In genomic region chr13:59690576-59690975, GRCm38 (mm10) we compare ENCODE assay signal across 31 mouse cellular contexts. TPM values are rescaled to one million over a fixed set of nuclear protein-coding genes. Genes with fewer than 3 reads are reported as not detected.
"Had no signal": no experiment of that assay in that cellular context is flagged by ENCODE, and none has a peak within 500 bp of the region (broad histone marks: within the 10 kb centered on the region; RNA-seq: fewer than 3 reads in every experiment).

No protein-coding gene starts in this region.

- DNase-seq: kidney, adult 2 months; kidney, postnatal 25 days; layer of hippocampus, postnatal 36 days; left cerebral cortex, postnatal 4 days; lung, adult 2 months; right cerebral cortex, adult 18-20 months; right cerebral cortex, postnatal 14 days; right cerebral cortex, postnatal 4 days; thymus, adult 2 months; thymus, postnatal 14 days; thymus, postnatal 4 days had no signal

- H3K9me3 ChIP-seq: limb, embryonic 15.5 days; liver, embryonic 12.5 days; liver, embryonic 15.5 days; midbrain, embryonic 13.5 days had no signal

- ATAC-seq: liver, embryonic 12.5 days; midbrain, embryonic 13.5 days had no signal

- H3K4me1 ChIP-seq: limb, embryonic 12.5 days; limb, embryonic 15.5 days; liver, embryonic 15.5 days; megakaryocyte, embryonic 14.5 days; midbrain, embryonic 13.5 days had no signal

- H3K36me3 ChIP-seq: limb, embryonic 12.5 days; limb, embryonic 15.5 days; liver, embryonic 12.5 days; liver, embryonic 15.5 days; midbrain, embryonic 10.5 days; midbrain, embryonic 13.5 days had no signal

- H3K9ac ChIP-seq: limb, embryonic 12.5 days; limb, embryonic 15.5 days; liver, embryonic 12.5 days; liver, embryonic 15.5 days; midbrain, embryonic 13.5 days had no signal

- H3K4me3 ChIP-seq: left cerebral cortex, adult 2 months; limb, embryonic 12.5 days; limb, embryonic 15.5 days; liver, embryonic 12.5 days; liver, embryonic 15.5 days; megakaryocyte, embryonic 14.5 days; midbrain, embryonic 10.5 days; midbrain, embryonic 13.5 days had no signal

- H3K27me3 ChIP-seq: limb, embryonic 12.5 days; limb, embryonic 15.5 days; liver, embryonic 12.5 days; midbrain, embryonic 13.5 days had no signal

- H3K27ac ChIP-seq: kidney, postnatal 0 days; left cerebral cortex, adult 2 months; limb, embryonic 12.5 days; limb, embryonic 15.5 days; liver, embryonic 12.5 days; liver, embryonic 15.5 days; midbrain, embryonic 10.5 days; midbrain, embryonic 13.5 days; stomach, postnatal 0 days had no signal

- H3K4me2 ChIP-seq: limb, embryonic 12.5 days; limb, embryonic 15.5 days; liver, embryonic 12.5 days; liver, embryonic 15.5 days; midbrain, embryonic 13.5 days had no signal

RNA-seq across cellular contexts. Expression of gene 4921517D22Rik, which starts 3.3 kb away (rescaled TPM):
- total RNA-seq: layer of hippocampus, adult 8-10 months; layer of hippocampus, postnatal 10 days; layer of hippocampus, postnatal 36 days; left cerebral cortex, adult 2 months; left cerebral cortex, postnatal 10 days; left cerebral cortex, postnatal 4 days; midbrain, postnatal 0 days had no signal
- polyA plus RNA-seq: kidney, adult 2 months; kidney, embryonic 14.5 days; kidney, postnatal 0 days; large intestine, adult 2 months; limb, embryonic 12.5 days; limb, embryonic 15.5 days; liver, embryonic 12.5 days; liver, embryonic 15.5 days; lung, adult 2 months; lung, embryonic 16.5 days; midbrain, embryonic 10.5 days; midbrain, embryonic 13.5 days; midbrain, postnatal 0 days; neural tube, embryonic 11.5 days; neural tube, embryonic 14.5 days; stomach, embryonic 14.5 days; stomach, postnatal 0 days; thymus, adult 2 months had no signal

RNA-seq across cellular contexts. Expression of gene Spata31d1a, which starts 19.6 kb away (rescaled TPM):
- total RNA-seq: midbrain, postnatal 0 days had no signal
- polyA plus RNA-seq: kidney, adult 2 months; kidney, postnatal 0 days; large intestine, adult 2 months; limb, embryonic 12.5 days; limb, embryonic 15.5 days; liver, embryonic 12.5 days; liver, embryonic 15.5 days; lung, adult 2 months; lung, embryonic 16.5 days; midbrain, postnatal 0 days; neural tube, embryonic 11.5 days; stomach, postnatal 0 days had no signal

RNA-seq across cellular contexts. Expression of gene Spata31d1b, which starts 21.5 kb away (rescaled TPM):
- total RNA-seq: left cerebral cortex, postnatal 10 days; left cerebral cortex, postnatal 4 days had no signal
- polyA plus RNA-seq: kidney, embryonic 14.5 days; kidney, postnatal 0 days; large intestine, adult 2 months; limb, embryonic 12.5 days; limb, embryonic 15.5 days; liver, embryonic 12.5 days; lung, adult 2 months; lung, embryonic 16.5 days; midbrain, embryonic 10.5 days; midbrain, embryonic 13.5 days; midbrain, postnatal 0 days; neural tube, embryonic 11.5 days; neural tube, embryonic 14.5 days; stomach, embryonic 14.5 days; stomach, postnatal 0 days had no signal

RNA-seq across cellular contexts. Expression of gene Spata31d1d, which starts 41.0 kb away (rescaled TPM):
- total RNA-seq: layer of hippocampus, adult 8-10 months; layer of hippocampus, postnatal 10 days; layer of hippocampus, postnatal 36 days; left cerebral cortex, adult 2 months; left cerebral cortex, postnatal 10 days; midbrain, postnatal 0 days had no signal
- polyA plus RNA-seq: kidney, adult 2 months; kidney, embryonic 14.5 days; kidney, postnatal 0 days; large intestine, adult 2 months; limb, embryonic 12.5 days; limb, embryonic 15.5 days; liver, embryonic 12.5 days; liver, embryonic 15.5 days; lung, adult 2 months; lung, embryonic 16.5 days; midbrain, embryonic 10.5 days; midbrain, embryonic 13.5 days; midbrain, postnatal 0 days; neural tube, embryonic 11.5 days; neural tube, embryonic 14.5 days; stomach, embryonic 14.5 days; stomach, postnatal 0 days had no signal
